Mouse (Mus musculus) heart, embryonic 13.5 days (tissue): ENCODE measurements around the gene Adad2. TPM values are rescaled to one million over a fixed set of nuclear protein-coding genes. Genes with fewer than 3 reads are reported as not detected.

ENCODE experiments used
- ATAC-seq: fragments of 200-750 bp; cut with Nextera tagmentation; 2 replicates; pipeline ENCODE4 v1.8.0; 2017; ENCODE audit warnings: moderate TSS enrichment; ENCODE audit not compliant: insufficient number of reproducible peaks, low FRiP score, low TSS enrichment; ENCODE audit errors: extremely low read depth
- H3K27ac ChIP-seq: fragments of 300-500 bp; sonication (generic); replicated peaks from 2 replicates; pipeline ENCODE4 v1.5.1; 2015; ENCODE audit warnings: moderate library complexity, mild to moderate bottlenecking, inconsistent platforms
- H3K27me3 ChIP-seq: fragments of 300-500 bp; sonication (generic); replicated peaks from 2 replicates; pipeline ENCODE4 v1.6.1; 2015; ENCODE audit warnings: mild to moderate bottlenecking, inconsistent platforms
- H3K36me3 ChIP-seq: fragments of 300-500 bp; sonication (generic); 2 replicates; pipeline ENCODE4 v1.6.1; 2015; ENCODE audit warnings: mild to moderate bottlenecking, inconsistent platforms
- H3K4me1 ChIP-seq: fragments of 300-500 bp; sonication (generic); 2 replicates; pipeline ENCODE4 v1.6.1; 2015; ENCODE audit warnings: inconsistent platforms
- H3K4me2 ChIP-seq: fragments of 300-500 bp; sonication (generic); 2 replicates; pipeline ENCODE4 v1.6.1; 2015; ENCODE audit warnings: inconsistent platforms, mild to moderate bottlenecking, moderate library complexity
- H3K4me3 ChIP-seq: fragments of 300-500 bp; sonication (generic); 2 replicates; pipeline ENCODE4 v1.5.1; 2015; ENCODE audit warnings: moderate library complexity, mild to moderate bottlenecking, inconsistent platforms
- H3K9ac ChIP-seq: fragments of 300-500 bp; sonication (generic); 2 replicates; pipeline ENCODE4 v1.6.1; 2015; ENCODE audit warnings: inconsistent platforms, mild to moderate bottlenecking, moderate library complexity
- H3K9me3 ChIP-seq: fragments of 300-500 bp; sonication (generic); 2 replicates; pipeline ENCODE4 v1.6.1; 2016; ENCODE audit warnings: inconsistent platforms
- WGBS: fragments of 180-500 bp; shearing (Covaris S2); methylation state at CpG from one replicate; pipeline ENCODE4 v1.1.7; 2015; ENCODE audit warnings: mixed read lengths; 5-methylcytosine and 5-hydroxymethylcytosine counted together
- polyA plus RNA-seq: library from polyadenylated mRNA; unstranded; fragments of >200 nt; fragmentation: Nextera tagmentation; extraction: Ambion mirVana; gene quantifications from 2 replicates; pipeline ENCODE4 v1.2.1, GENCODE M21; 2015

The Adad2 gene
- polyA plus RNA-seq, 1 experiment from 2014 or later = not detected

DNA sequence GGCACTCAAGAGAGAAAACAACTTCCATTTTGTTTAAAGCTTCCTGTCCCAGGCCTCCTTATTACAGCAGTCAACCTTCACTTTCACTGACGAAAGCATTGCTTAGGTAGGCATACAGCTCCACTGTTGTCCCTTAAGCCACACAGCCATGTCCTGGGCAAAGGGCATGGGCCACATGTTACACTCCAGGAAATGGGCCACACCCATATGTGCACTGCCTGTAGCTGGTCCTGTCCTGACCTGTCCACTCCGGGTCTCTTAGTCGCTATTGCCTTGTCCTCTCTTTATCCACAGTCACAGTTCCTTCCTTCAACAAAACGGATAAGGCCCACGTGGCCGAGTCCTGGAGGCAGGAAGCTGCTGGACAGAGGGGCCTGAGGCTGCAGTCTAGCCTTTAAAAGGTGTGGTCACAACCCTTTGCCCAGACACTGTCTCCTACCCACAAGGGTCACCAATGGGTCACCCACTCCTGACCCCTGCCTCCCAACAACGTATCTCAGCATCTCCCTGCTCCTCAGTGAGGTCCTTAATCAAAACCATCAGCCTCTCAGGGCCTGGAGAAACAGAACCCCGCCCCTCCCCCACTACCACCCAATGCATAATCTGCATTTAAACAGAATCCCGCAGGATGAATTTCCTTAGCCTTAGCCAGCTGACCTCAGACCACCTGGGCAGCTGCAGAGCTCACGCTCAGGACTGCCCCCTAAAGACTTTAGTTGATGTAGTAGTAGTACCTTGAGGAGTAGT, 15.2 kb downstream of the Adad2 start:
- H3K9ac ChIP-seq = no peak overlapping the region
- no peak; the same call in 1 of the 2 replicates for ATAC-seq
- WGBS = 34% methylated on average over 10 of the region's 10 CpGs
- H3K4me2 ChIP-seq = no peak overlapping the region
- H3K36me3 ChIP-seq = no peaks in the 10 kb centered on the region
- H3K4me1 ChIP-seq = peaks cover 9% of the 10 kb centered on the region
- no peak overlapping the region for H3K27ac ChIP-seq
- H3K27me3 ChIP-seq = peaks cover 43% of the 10 kb centered on the region
- H3K4me3 ChIP-seq = no peak overlapping the region
- no peaks in the 10 kb centered on the region for H3K9me3 ChIP-seq

DNA sequence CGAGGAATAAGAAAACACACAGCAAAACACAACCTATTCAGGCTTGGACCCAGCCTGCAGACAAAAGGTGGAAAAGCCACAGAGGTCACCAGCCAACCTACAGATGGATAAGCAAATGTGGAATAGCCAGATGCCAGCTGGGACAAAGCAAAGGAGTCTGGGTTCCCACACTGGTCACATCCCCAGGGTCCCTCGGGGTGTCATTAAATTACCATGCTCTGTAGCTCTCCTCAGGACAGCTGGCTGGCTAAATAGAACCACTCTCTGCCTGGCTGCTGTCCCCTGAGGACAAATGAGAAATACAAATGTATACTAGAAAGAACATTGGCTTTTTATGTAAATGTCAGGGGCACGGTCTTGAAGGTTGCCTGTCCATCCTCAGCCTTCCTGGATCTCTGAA, 18.3 kb downstream of the Adad2 start:
- no peaks in the 10 kb centered on the region for H3K36me3 ChIP-seq
- H3K27ac ChIP-seq = no peak overlapping the region
- no peak overlapping the region for H3K4me3 ChIP-seq
- H3K9ac ChIP-seq = no peak overlapping the region
- no peak for ATAC-seq
- H3K27me3 ChIP-seq = peaks cover 54% of the 10 kb centered on the region
- no peaks in the 10 kb centered on the region for H3K9me3 ChIP-seq
- whole genome bisulfite sequencing = 55% methylated on average over 3 of the region's 3 CpGs
- no peak overlapping the region for H3K4me2 ChIP-seq
- peaks cover 29% of the 10 kb centered on the region for H3K4me1 ChIP-seq

DNA sequence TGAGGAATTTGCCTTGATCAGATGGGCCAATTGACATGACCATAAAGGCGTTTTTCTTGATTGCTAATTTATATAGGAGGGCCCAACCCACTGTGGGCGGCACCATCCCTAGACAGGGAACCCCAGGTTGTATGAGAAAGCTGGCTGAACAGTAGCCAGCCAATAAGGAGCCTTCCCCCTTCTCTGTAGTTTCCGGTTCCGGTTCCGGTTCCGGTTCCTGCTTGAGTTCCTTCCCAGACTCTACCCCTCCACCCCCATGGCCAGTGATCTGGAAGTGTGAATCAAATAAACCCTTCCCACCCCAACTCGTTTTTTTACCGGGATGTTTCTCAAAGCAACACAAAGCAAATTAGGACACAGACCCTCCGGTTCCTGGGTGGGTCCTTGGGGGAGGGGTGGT, 19.7 kb downstream of the Adad2 start:
- H3K4me3 ChIP-seq = no peak overlapping the region
- no peaks in the 10 kb centered on the region for H3K9me3 ChIP-seq
- H3K4me1 ChIP-seq = peaks cover 31% of the 10 kb centered on the region
- no peak overlapping the region for H3K9ac ChIP-seq
- H3K27me3 ChIP-seq = peaks cover 67% of the 10 kb centered on the region
- H3K36me3 ChIP-seq = no peaks in the 10 kb centered on the region
- H3K27ac ChIP-seq = no peak overlapping the region
- WGBS = 79% methylated on average over 9 of the region's 9 CpGs
- ATAC-seq = no peak
- no peak overlapping the region for H3K4me2 ChIP-seq

DNA sequence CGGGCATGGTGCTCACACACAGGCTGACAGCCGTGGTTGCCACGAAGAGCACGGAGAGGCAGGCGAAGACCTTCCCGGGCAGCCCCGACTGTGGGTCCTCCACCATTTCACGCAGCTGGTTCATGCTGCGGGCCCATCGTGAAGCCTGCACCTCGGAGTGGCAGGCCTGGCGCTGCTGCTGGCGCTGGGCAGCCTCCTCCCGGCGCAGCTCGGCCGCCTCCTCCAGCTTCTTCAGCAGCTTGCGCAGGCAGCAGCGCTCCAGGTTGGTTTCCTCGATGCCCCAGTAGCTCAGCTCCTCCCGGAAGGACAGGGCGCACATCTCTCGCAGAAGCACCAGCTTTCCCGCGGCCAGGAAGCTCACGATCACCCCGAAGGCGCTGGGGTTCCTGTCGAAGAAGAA, 20.4 kb downstream of the Adad2 start:
- peaks cover 26% of the 10 kb centered on the region for H3K4me1 ChIP-seq
- peak overlapping the region; percentile 45 for H3K4me2 ChIP-seq
- H3K27ac ChIP-seq = no peak overlapping the region
- 38% methylated on average over 29 of the region's 29 CpGs for WGBS
- peaks cover 71% of the 10 kb centered on the region for H3K27me3 ChIP-seq
- peak overlapping the region; percentile 16 for H3K4me3 ChIP-seq
- 0 out of 2 replicates have a peak overlapping the region, but pooled peaks have one; percentile 37 for H3K9ac ChIP-seq
- no peak for ATAC-seq
- no peaks in the 10 kb centered on the region for H3K36me3 ChIP-seq
- no peaks in the 10 kb centered on the region for H3K9me3 ChIP-seq

DNA sequence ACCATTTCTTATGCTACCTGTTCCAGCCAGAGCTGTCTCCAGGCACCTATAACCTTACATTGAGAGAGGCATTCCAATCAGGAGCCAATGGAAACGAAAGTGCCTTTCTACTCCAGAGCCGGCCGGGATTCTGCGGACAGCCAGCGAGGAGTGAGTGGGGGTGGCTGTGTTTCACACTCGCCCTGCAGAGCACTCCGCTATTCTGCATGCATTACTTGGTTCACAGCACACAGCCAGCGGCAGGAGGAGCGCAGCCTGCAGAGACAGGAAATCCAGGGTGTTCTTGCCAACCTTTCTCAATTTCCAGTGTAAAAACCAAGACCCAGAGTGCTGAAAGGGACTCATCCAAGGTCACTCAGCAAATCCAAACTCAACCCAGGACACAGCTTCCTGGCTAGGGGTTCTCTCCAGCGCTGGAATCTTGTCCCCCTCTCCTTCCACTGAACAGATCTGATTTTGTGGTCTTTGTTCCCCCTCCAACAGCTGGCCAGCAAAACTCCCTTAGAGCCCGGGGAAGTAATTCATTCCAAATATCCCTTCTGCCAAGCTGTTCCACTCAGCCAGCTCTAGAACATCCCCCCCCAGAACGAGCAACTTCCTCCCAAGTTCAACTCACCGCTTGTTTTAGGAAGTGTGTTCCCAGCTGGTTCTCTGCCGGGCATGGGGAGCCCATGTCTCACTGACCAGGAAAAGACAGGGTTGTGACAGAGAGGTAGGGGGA, 22.2 kb downstream of the Adad2 start:
- no peak for ATAC-seq
- 34% methylated on average over 14 of the region's 14 CpGs for WGBS
- peaks cover 71% of the 10 kb centered on the region for H3K27me3 ChIP-seq

DNA sequence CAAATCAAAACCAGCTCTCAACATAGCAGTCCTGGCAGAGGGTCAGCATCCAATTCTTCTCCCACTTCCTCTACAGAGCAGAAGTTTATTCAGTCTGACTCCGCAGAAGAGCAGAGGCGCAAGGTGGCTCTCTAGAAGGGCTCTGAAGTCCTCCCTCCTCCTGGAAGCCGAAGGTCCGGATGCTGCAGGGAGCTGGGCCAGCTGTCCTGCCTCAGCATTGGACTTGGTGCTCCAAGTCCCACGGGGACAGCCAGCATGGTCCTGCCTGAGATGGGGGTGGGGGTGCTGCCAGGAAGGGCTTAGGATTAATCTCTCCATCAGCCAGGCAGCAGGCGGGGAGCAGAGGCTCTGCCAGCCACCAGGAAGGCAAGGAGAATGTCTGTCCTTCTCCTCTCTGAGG, 22.8 kb downstream of the Adad2 start, which contains the start of gene Kcng4:
Kcng4 (minus strand) TSS at position 303 of the 400 bp plus-strand sequence.
- Histone ChIP-seq H3K9me3 (no peaks in the 10 kb centered on the region), H3K4me1 (peaks cover 25% of the 10 kb centered on the region), H3K4me2 (0 out of 2 replicates have a peak within 1 kb of the TSS, but pooled peaks have one; percentile 7), H3K4me3 (no peak within 1 kb of the TSS), H3K9ac (no peak within 1 kb of the TSS), H3K36me3 (no peaks in the 10 kb centered on the region), H3K27ac (no peak within 1 kb of the TSS), H3K27me3 (peaks cover 75% of the 10 kb centered on the region)
- ATAC-seq = no peak
- 28% methylated on average over 6 of the region's 6 CpGs for WGBS

More for the DNA sequence above, 22.2 kb downstream of the Adad2 start:
- Histone ChIP-seq H3K27ac (no peak overlapping the region), H3K4me3 (no peak overlapping the region), H3K9ac (no peak overlapping the region), H3K9me3 (no peaks in the 10 kb centered on the region), H3K36me3 (no peaks in the 10 kb centered on the region), H3K4me1 (peaks cover 25% of the 10 kb centered on the region), H3K4me2 (no peak overlapping the region)

DNA sequence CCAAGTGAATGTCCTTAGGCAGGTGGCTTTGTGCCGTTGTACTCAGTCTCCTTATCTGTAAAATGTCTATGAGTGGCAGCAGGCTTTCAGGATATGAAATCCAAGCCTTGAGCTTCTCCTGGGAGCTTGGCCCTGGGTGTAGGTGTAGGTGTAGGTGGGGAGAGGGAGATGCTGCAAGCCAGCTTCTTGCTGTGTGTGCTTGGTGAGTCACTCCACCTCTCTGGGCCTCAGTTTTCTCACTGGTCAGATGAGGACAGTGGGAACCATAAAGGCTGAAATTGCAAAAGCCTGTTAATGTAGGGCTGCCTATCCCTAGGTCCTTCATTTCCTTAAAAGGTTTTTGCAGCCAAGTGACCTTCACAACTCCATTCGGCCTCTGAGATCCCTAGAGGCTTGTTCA, 23.4 kb downstream of the Adad2 start:
- H3K27me3 ChIP-seq = peaks cover 69% of the 10 kb centered on the region

DNA sequence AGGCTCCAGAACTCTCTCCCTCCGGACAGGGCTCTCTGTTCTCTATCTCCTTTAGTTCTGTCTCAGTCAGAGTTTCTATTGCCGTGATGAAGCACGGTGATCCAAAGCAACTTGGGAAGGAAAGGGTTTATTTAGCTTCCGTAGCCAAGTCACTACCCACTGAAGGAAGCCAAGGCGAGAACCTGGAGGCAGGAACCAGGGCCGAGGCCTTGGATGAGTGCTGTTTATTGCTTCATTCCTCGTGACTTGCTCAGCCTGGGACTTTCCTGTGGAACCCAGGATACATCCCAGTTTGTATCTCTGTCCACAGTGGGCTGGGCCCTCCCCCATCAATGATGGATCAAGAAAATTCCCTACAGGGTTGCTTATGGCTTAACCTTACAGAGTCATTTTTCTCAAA, 24.2 kb downstream of the Adad2 start:
- Histone ChIP-seq H3K4me3 (no peak overlapping the region), H3K27me3 (peaks cover 62% of the 10 kb centered on the region), H3K27ac (no peak overlapping the region), H3K4me2 (no peak overlapping the region), H3K9me3 (no peaks in the 10 kb centered on the region), H3K36me3 (no peaks in the 10 kb centered on the region), H3K4me1 (peaks cover 25% of the 10 kb centered on the region), H3K9ac (no peak overlapping the region)
- WGBS = 55% methylated on average over 7 of the region's 7 CpGs
- ATAC-seq = no peak

More for the DNA sequence above, 23.4 kb downstream of the Adad2 start:
- Histone ChIP-seq H3K4me3 (no peak overlapping the region), H3K27ac (no peak overlapping the region), H3K9me3 (no peaks in the 10 kb centered on the region), H3K4me2 (no peak overlapping the region), H3K4me1 (peaks cover 25% of the 10 kb centered on the region), H3K36me3 (no peaks in the 10 kb centered on the region), H3K9ac (no peak overlapping the region)
- no peak for ATAC-seq
- WGBS = 27% methylated on average over 2 of the region's 2 CpGs

DNA sequence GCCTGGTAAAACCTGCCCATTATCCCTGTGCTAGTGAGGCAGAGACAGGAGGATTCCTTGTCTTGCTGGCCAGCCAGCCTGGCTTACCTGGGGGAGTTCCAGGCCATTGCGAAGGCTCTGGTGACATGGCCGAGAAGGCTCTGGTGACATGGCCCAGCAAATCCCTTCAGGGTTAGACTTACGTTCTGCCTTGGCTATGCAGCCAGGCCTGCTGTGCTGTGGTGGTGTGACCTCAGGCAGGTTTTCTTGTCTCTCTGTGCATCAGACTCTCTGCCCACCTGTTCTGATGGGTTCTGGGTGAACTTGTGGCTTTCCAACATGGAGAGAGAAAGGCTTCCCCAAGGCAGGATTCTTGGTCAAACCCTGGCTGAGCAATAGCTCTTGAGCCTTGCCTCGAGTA, 24.8 kb downstream of the Adad2 start:
- peaks cover 56% of the 10 kb centered on the region for H3K27me3 ChIP-seq
- no peak overlapping the region for H3K9ac ChIP-seq
- no peaks in the 10 kb centered on the region for H3K36me3 ChIP-seq
- H3K9me3 ChIP-seq = no peaks in the 10 kb centered on the region
- no peak for ATAC-seq
- no peak overlapping the region for H3K4me3 ChIP-seq
- no peak overlapping the region for H3K4me2 ChIP-seq
- 76% methylated on average over 4 of the region's 4 CpGs for WGBS
- no peak overlapping the region for H3K27ac ChIP-seq
- H3K4me1 ChIP-seq = peaks cover 25% of the 10 kb centered on the region

DNA sequence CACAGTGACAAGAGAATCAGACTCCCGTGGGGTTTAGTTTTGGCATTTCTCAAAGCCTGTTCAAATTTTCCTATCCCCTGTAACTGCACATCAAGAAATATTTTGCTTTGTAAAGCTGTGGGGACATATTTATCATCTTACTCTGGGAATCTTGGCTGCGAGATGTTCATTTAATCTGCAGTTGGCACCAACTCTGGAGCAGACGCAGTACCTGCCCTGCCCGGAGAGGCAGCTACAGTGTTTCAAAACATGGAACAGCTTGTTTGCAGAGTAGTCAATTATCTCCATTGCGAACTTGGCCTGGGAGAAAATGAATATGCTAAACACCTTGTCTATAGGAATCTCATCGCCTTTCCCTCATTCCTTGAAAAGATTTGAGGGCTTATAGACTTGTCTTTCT, 25.7 kb downstream of the Adad2 start:
- H3K4me1 ChIP-seq = peaks cover 20% of the 10 kb centered on the region
- no peak overlapping the region for H3K27ac ChIP-seq
- no peaks in the 10 kb centered on the region for H3K9me3 ChIP-seq
- peaks cover 47% of the 10 kb centered on the region for H3K27me3 ChIP-seq
- no peaks in the 10 kb centered on the region for H3K36me3 ChIP-seq
- WGBS = 74% methylated on average over 6 of the region's 6 CpGs
- no peak overlapping the region for H3K4me2 ChIP-seq
- ATAC-seq = no peak
- no peak overlapping the region for H3K9ac ChIP-seq
- H3K4me3 ChIP-seq = no peak overlapping the region

DNA sequence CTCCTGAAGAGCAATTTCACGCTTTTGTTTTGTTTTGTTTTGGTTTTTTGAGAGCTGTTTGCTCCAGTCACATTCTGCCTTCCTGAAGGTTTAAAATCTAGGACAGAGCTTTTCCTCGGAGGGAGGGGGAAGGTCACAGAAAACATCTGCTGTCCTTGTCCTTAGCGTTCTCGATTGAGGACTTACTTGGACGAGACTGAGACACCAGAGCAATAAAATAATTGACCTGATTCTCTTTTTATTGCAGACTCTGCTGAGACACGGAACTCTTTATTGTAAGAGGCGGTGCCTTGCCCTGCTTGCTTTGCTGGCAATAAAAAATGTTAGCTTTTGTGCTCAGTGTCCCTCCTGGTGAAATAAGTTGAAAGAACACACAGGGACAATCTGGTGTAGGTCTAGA, 27.3 kb downstream of the Adad2 start:
- Histone ChIP-seq H3K36me3 (no peaks in the 10 kb centered on the region), H3K9me3 (no peaks in the 10 kb centered on the region), H3K4me1 (peaks cover 15% of the 10 kb centered on the region), H3K27ac (no peak overlapping the region), H3K4me3 (no peak overlapping the region), H3K4me2 (no peak overlapping the region), H3K27me3 (peaks cover 32% of the 10 kb centered on the region), H3K9ac (no peak overlapping the region)
- 69% methylated on average over 7 of the region's 7 CpGs for WGBS
- ATAC-seq = no peak
